Mouse (Mus musculus) liver, embryonic 11.5 days (tissue): ENCODE data around the gene Gtf3a. TPM values are rescaled to one million over a fixed set of nuclear protein-coding genes. Genes with fewer than 3 reads are reported as not detected.
A peak's percentile ranks its signal among the peaks of the same experiment; 100 is the strongest.
"Not testable (repeated sequence)": the region's sequence is repeated elsewhere in the genome, so short reads cannot be mapped to it uniquely, and the experiment has no call there.

Experiments
- ATAC-seq: fragments of 200-750 bp; cut with Nextera tagmentation; replicated peaks from 2 replicates; pipeline ENCODE4 v1.8.0; 2017; ENCODE audit warnings: moderate number of reproducible peaks, mild to moderate bottlenecking, moderate TSS enrichment, moderate library complexity; ENCODE audit not compliant: low FRiP score
- DNase-seq: peaks from one replicate; pipeline ENCODE4 v3.0.0-alpha.2; 2017; ENCODE audit warnings: low spot score
- H3K27ac ChIP-seq: fragments of 300-500 bp; sonication (generic); 2 replicates; pipeline ENCODE4 v1.5.1; 2014; ENCODE audit warnings: mild to moderate bottlenecking, low read depth, low read length, control low read depth
- H3K27me3 ChIP-seq: fragments of 300-500 bp; sonication (generic); replicated peaks from 2 replicates; pipeline ENCODE4 v1.6.1; 2014; ENCODE audit warnings: low read length, mixed read lengths; ENCODE audit not compliant: control insufficient read depth, insufficient read depth
- H3K36me3 ChIP-seq: fragments of 300-500 bp; sonication (generic); 2 replicates; pipeline ENCODE4 v1.6.1; 2014; ENCODE audit warnings: mild to moderate bottlenecking, low read length, moderate library complexity, mixed read lengths; ENCODE audit not compliant: control insufficient read depth, insufficient read depth
- H3K4me1 ChIP-seq: fragments of 300-500 bp; sonication (generic); replicated peaks from 2 replicates; pipeline ENCODE4 v1.6.1; 2014; ENCODE audit warnings: low read length, mixed read lengths; ENCODE audit not compliant: control insufficient read depth, insufficient read depth
- H3K4me2 ChIP-seq: fragments of 300-500 bp; sonication (generic); 2 replicates; pipeline ENCODE4 v1.6.1; 2014; ENCODE audit warnings: mild to moderate bottlenecking, control low read depth, moderate library complexity
- H3K4me3 ChIP-seq: fragments of 300-500 bp; sonication (generic); 2 replicates; pipeline ENCODE4 v1.5.1; 2014; ENCODE audit warnings: low read depth, low read length, control low read depth
- H3K9ac ChIP-seq: fragments of 300-500 bp; sonication (generic); 2 replicates; pipeline ENCODE4 v1.6.1; 2014; ENCODE audit warnings: low read depth, low read length, control low read depth
- H3K9me3 ChIP-seq: fragments of 300-500 bp; sonication (generic); 2 replicates; pipeline ENCODE4 v1.6.1; 2016; ENCODE audit warnings: low read length, inconsistent platforms, mixed read lengths; ENCODE audit not compliant: control insufficient read depth
- WGBS: fragments of 180-500 bp; shearing (Covaris S2); extraction: QIAGEN DNeasy Blood & Tissue Kit; methylation state at CpG from one replicate; pipeline ENCODE4 v1.1.7; 2014; 5-methylcytosine and 5-hydroxymethylcytosine counted together
- polyA plus RNA-seq: library from polyadenylated mRNA; unstranded; fragments of >200 nt; fragmentation: Nextera tagmentation; extraction: Ambion mirVana; gene quantifications from 2 replicates; pipeline ENCODE4 v1.2.1, GENCODE M21; 2014

Gene Gtf3a
- polyA plus RNA-seq, 1 experiment from 2014 or later: 158 TPM

- 23% methylated on average over 9 of the region's 9 CpGs for WGBS
- Histone ChIP-seq H3K36me3 (no peaks in the 10 kb centered on the region), H3K9ac (no peak overlapping the region), H3K4me1 (peaks cover 2% of the 10 kb centered on the region; the same call in 1 of the 2 replicates), H3K4me3 (no peak overlapping the region), H3K9me3 (no peaks in the 10 kb centered on the region), H3K27me3 (no peaks in the 10 kb centered on the region), H3K4me2 (no peak overlapping the region), H3K27ac (no peak overlapping the region)
- DNase-seq (no peak), ATAC-seq (peak; percentile 56)
These were observed 34.2 kb upstream of the Gtf3a start for GRCm38 (mm10) chr5:146914088-146914766.

- Histone ChIP-seq H3K4me1 (peaks cover 5% of the 10 kb centered on the region; the same call in 1 of the 2 replicates), H3K4me3 (no peak overlapping the region), H3K4me2 (no peak overlapping the region), H3K27me3 (no peaks in the 10 kb centered on the region), H3K9ac (no peak overlapping the region), H3K9me3 (no peaks in the 10 kb centered on the region), H3K27ac (no peak overlapping the region), H3K36me3 (no peaks in the 10 kb centered on the region)
- WGBS: 59% methylated on average over 8 of the region's 8 CpGs
- ATAC-seq: no peak
- no peak for DNase-seq
These were observed 32.2 kb upstream of the Gtf3a start for GRCm38 (mm10) chr5:146916273-146916672.

- Histone ChIP-seq H3K4me2 (no peak overlapping the region), H3K27me3 (no peaks in the 10 kb centered on the region), H3K4me3 (no peak overlapping the region), H3K9me3 (no peaks in the 10 kb centered on the region), H3K27ac (no peak overlapping the region), H3K36me3 (no peaks in the 10 kb centered on the region), H3K9ac (no peak overlapping the region), H3K4me1 (0 out of 2 replicates have a peak, but pooled peaks cover 2% of the 10 kb centered on the region)
- 27% methylated on average over 6 of the region's 6 CpGs for WGBS
- DNase-seq (no peak), ATAC-seq (no peak)
These were observed 31.7 kb upstream of the Gtf3a start for GRCm38 (mm10) chr5:146916806-146917205.

- H3K27ac ChIP-seq, DNase-seq, H3K4me3 ChIP-seq, H3K4me1 ChIP-seq, H3K27me3 ChIP-seq, H3K9me3 ChIP-seq, H3K4me2 ChIP-seq, ATAC-seq, H3K9ac ChIP-seq, H3K36me3 ChIP-seq: not testable (repeated sequence)
- 79% methylated on average over 6 of the region's 6 CpGs for WGBS
These were observed 31.1 kb upstream of the Gtf3a start for GRCm38 (mm10) chr5:146917357-146917756.

GRCm38 (mm10) chr5:146919874-146920273 is 28.6 kb upstream of the Gtf3a start:
- WGBS: 30% methylated on average over 6 of the region's 6 CpGs
- DNase-seq (no peak), ATAC-seq (no peak)
- Histone ChIP-seq H3K27me3 (no peaks in the 10 kb centered on the region), H3K9me3 (no peaks in the 10 kb centered on the region), H3K27ac (no peak overlapping the region), H3K4me2 (peak overlapping the region; percentile 40), H3K9ac (no peak overlapping the region), H3K4me3 (peak overlapping the region; percentile 2; the same call in 1 of the 2 replicates), H3K36me3 (no peaks in the 10 kb centered on the region), H3K4me1 (0 out of 2 replicates have a peak, but pooled peaks cover 2% of the 10 kb centered on the region)

- Histone ChIP-seq H3K4me2 (peak overlapping the region; percentile 40), H3K36me3 (no peaks in the 10 kb centered on the region), H3K9ac (no peak overlapping the region), H3K4me3 (peak overlapping the region; percentile 2; the same call in 1 of the 2 replicates), H3K4me1 (0 out of 2 replicates have a peak, but pooled peaks cover 2% of the 10 kb centered on the region), H3K27ac (no peak overlapping the region), H3K27me3 (no peaks in the 10 kb centered on the region), H3K9me3 (no peaks in the 10 kb centered on the region)
- ATAC-seq: no peak
- no peak for DNase-seq
- 9% methylated on average over 24 of the region's 27 CpGs for WGBS
These were observed 27.9 kb upstream of the Gtf3a start for GRCm38 (mm10) chr5:146920314-146921161.

- H3K4me2 ChIP-seq: no peak overlapping the region
- 56% methylated on average over 8 of the region's 8 CpGs for WGBS
These were observed 27.2 kb upstream of the Gtf3a start for GRCm38 (mm10) chr5:146921224-146921623.

GRCm38 (mm10) chr5:146923547-146923946 is 24.9 kb upstream of the Gtf3a start:
- no peak overlapping the region for H3K4me3 ChIP-seq
- H3K9ac ChIP-seq: no peak overlapping the region
- no peaks in the 10 kb centered on the region for H3K9me3 ChIP-seq
- no peak overlapping the region for H3K4me2 ChIP-seq
- no peak overlapping the region for H3K27ac ChIP-seq
- WGBS: 70% methylated on average over 5 of the region's 5 CpGs
- DNase-seq (no peak), ATAC-seq (no peak)
- no peaks in the 10 kb centered on the region for H3K27me3 ChIP-seq
- H3K36me3 ChIP-seq: no peaks in the 10 kb centered on the region
- H3K4me1 ChIP-seq: 0 out of 2 replicates have a peak, but pooled peaks cover 2% of the 10 kb centered on the region

More at GRCm38 (mm10) chr5:146921224-146921623, 27.2 kb upstream of the Gtf3a start:
- H3K27ac ChIP-seq: no peak overlapping the region
- ATAC-seq (no peak), DNase-seq (no peak)
- 0 out of 2 replicates have a peak, but pooled peaks cover 2% of the 10 kb centered on the region for H3K4me1 ChIP-seq
- no peaks in the 10 kb centered on the region for H3K36me3 ChIP-seq
- H3K9ac ChIP-seq: no peak overlapping the region
- no peaks in the 10 kb centered on the region for H3K27me3 ChIP-seq
- H3K4me3 ChIP-seq: no peak overlapping the region
- H3K9me3 ChIP-seq: no peaks in the 10 kb centered on the region
